Mouse (Mus musculus) liver, embryonic 11.5 days (tissue): ENCODE results near the gene Tfip11. TPM values are rescaled to one million over a fixed set of nuclear protein-coding genes. Genes with fewer than 3 reads are reported as not detected.
A peak's percentile ranks its signal among the peaks of the same experiment; 100 is the strongest.

Source experiments
- ATAC-seq: fragments of 200-750 bp; cut with Nextera tagmentation; replicated peaks from 2 replicates; pipeline ENCODE4 v1.8.0; 2017; ENCODE audit warnings: moderate number of reproducible peaks, mild to moderate bottlenecking, moderate TSS enrichment, moderate library complexity; ENCODE audit not compliant: low FRiP score
- DNase-seq: peaks from one replicate; pipeline ENCODE4 v3.0.0-alpha.2; 2017; ENCODE audit warnings: low spot score
- H3K27ac ChIP-seq: fragments of 300-500 bp; sonication (generic); 2 replicates; pipeline ENCODE4 v1.5.1; 2014; ENCODE audit warnings: mild to moderate bottlenecking, low read depth, low read length, control low read depth
- H3K27me3 ChIP-seq: fragments of 300-500 bp; sonication (generic); replicated peaks from 2 replicates; pipeline ENCODE4 v1.6.1; 2014; ENCODE audit warnings: low read length, mixed read lengths; ENCODE audit not compliant: control insufficient read depth, insufficient read depth
- H3K36me3 ChIP-seq: fragments of 300-500 bp; sonication (generic); 2 replicates; pipeline ENCODE4 v1.6.1; 2014; ENCODE audit warnings: mild to moderate bottlenecking, low read length, moderate library complexity, mixed read lengths; ENCODE audit not compliant: control insufficient read depth, insufficient read depth
- H3K4me1 ChIP-seq: fragments of 300-500 bp; sonication (generic); replicated peaks from 2 replicates; pipeline ENCODE4 v1.6.1; 2014; ENCODE audit warnings: low read length, mixed read lengths; ENCODE audit not compliant: control insufficient read depth, insufficient read depth
- H3K4me2 ChIP-seq: fragments of 300-500 bp; sonication (generic); 2 replicates; pipeline ENCODE4 v1.6.1; 2014; ENCODE audit warnings: mild to moderate bottlenecking, control low read depth, moderate library complexity
- H3K4me3 ChIP-seq: fragments of 300-500 bp; sonication (generic); 2 replicates; pipeline ENCODE4 v1.5.1; 2014; ENCODE audit warnings: low read depth, low read length, control low read depth
- H3K9ac ChIP-seq: fragments of 300-500 bp; sonication (generic); 2 replicates; pipeline ENCODE4 v1.6.1; 2014; ENCODE audit warnings: low read depth, low read length, control low read depth
- H3K9me3 ChIP-seq: fragments of 300-500 bp; sonication (generic); 2 replicates; pipeline ENCODE4 v1.6.1; 2016; ENCODE audit warnings: low read length, inconsistent platforms, mixed read lengths; ENCODE audit not compliant: control insufficient read depth
- WGBS: fragments of 180-500 bp; shearing (Covaris S2); extraction: QIAGEN DNeasy Blood & Tissue Kit; methylation state at CpG from one replicate; pipeline ENCODE4 v1.1.7; 2014; 5-methylcytosine and 5-hydroxymethylcytosine counted together
- polyA plus RNA-seq: library from polyadenylated mRNA; unstranded; fragments of >200 nt; fragmentation: Nextera tagmentation; extraction: Ambion mirVana; gene quantifications from 2 replicates; pipeline ENCODE4 v1.2.1, GENCODE M21; 2014

Gene Tfip11
- polyA plus RNA-seq, 1 experiment from 2014 or later, result 24.5 TPM

- H3K27me3 ChIP-seq, result no peaks in the 10 kb centered on the region
- peak; percentile 8; the same call in 1 of the 2 replicates for ATAC-seq
- no peak for DNase-seq
- no peaks in the 10 kb centered on the region for H3K9me3 ChIP-seq
- peaks cover 8% of the 10 kb centered on the region for H3K36me3 ChIP-seq
- H3K4me1 ChIP-seq, result peaks cover 22% of the 10 kb centered on the region
- 74% methylated on average over 9 of the region's 9 CpGs for WGBS
- no peak overlapping the region for H3K9ac ChIP-seq
- no peak overlapping the region for H3K4me2 ChIP-seq
- peak overlapping the region; percentile 6; the same call in 1 of the 2 replicates for H3K27ac ChIP-seq
- no peak overlapping the region for H3K4me3 ChIP-seq
These were observed 30.2 kb downstream of the Tfip11 start for GRCm38 (mm10) chr5:112356322-112356721.

- Histone ChIP-seq H3K9ac (no peak overlapping the region), H3K4me2 (peak overlapping the region; percentile 52), H3K27ac (peak overlapping the region; percentile 87), H3K9me3 (no peaks in the 10 kb centered on the region), H3K27me3 (no peaks in the 10 kb centered on the region), H3K4me1 (peaks cover 22% of the 10 kb centered on the region), H3K36me3 (peaks cover 14% of the 10 kb centered on the region), H3K4me3 (no peak overlapping the region)
- ATAC-seq (peak; percentile 88), DNase-seq (no peak)
- WGBS, result 41% methylated on average over 4 of the region's 4 CpGs
These were observed 33.4 kb downstream of the Tfip11 start for GRCm38 (mm10) chr5:112359520-112359919.

- no peak for ATAC-seq
- Histone ChIP-seq H3K4me3 (no peak overlapping the region), H3K27me3 (no peaks in the 10 kb centered on the region), H3K27ac (peak overlapping the region; percentile 87), H3K9ac (no peak overlapping the region), H3K4me2 (peak overlapping the region; percentile 52), H3K4me1 (peaks cover 22% of the 10 kb centered on the region), H3K9me3 (no peaks in the 10 kb centered on the region), H3K36me3 (peaks cover 18% of the 10 kb centered on the region)
- WGBS, result 84% methylated on average over 3 of the region's 3 CpGs
- no peak for DNase-seq
These were observed 33.9 kb downstream of the Tfip11 start for GRCm38 (mm10) chr5:112360077-112360476.

- Histone ChIP-seq H3K36me3 (peaks cover 13% of the 10 kb centered on the region; the same call in 1 of the 2 replicates), H3K27me3 (no peaks in the 10 kb centered on the region), H3K9me3 (no peaks in the 10 kb centered on the region), H3K4me2 (no peak overlapping the region), H3K4me3 (no peak overlapping the region), H3K9ac (no peak overlapping the region), H3K27ac (no peak overlapping the region), H3K4me1 (peaks cover 7% of the 10 kb centered on the region)
- ATAC-seq, result no peak
- DNase-seq, result no peak
- 73% methylated on average over 10 of the region's 10 CpGs for WGBS
These were observed 38.1 kb downstream of the Tfip11 start for GRCm38 (mm10) chr5:112364184-112364797.

- H3K36me3 ChIP-seq, result peaks cover 22% of the 10 kb centered on the region; the same call in 1 of the 2 replicates
- no peak overlapping the region for H3K9ac ChIP-seq
- H3K4me2 ChIP-seq, result no peak overlapping the region
- no peaks in the 10 kb centered on the region for H3K9me3 ChIP-seq
- no peaks in the 10 kb centered on the region for H3K27me3 ChIP-seq
- H3K4me1 ChIP-seq, result no peaks in the 10 kb centered on the region
- no peak for DNase-seq
- ATAC-seq, result no peak
- WGBS, result 92% methylated on average over 6 of the region's 6 CpGs
- no peak overlapping the region for H3K27ac ChIP-seq
- H3K4me3 ChIP-seq, result no peak overlapping the region
These were observed 40.7 kb downstream of the Tfip11 start for GRCm38 (mm10) chr5:112366879-112367278.

- no peak overlapping the region for H3K4me2 ChIP-seq
- H3K4me3 ChIP-seq, result no peak overlapping the region
- H3K27ac ChIP-seq, result no peak overlapping the region
- H3K9ac ChIP-seq, result no peak overlapping the region
- no peaks in the 10 kb centered on the region for H3K27me3 ChIP-seq
- no peaks in the 10 kb centered on the region for H3K4me1 ChIP-seq
- H3K9me3 ChIP-seq, result no peaks in the 10 kb centered on the region
- ATAC-seq (no peak), DNase-seq (no peak)
- 85% methylated on average over 4 of the region's 4 CpGs for WGBS
- peaks cover 19% of the 10 kb centered on the region; the same call in 1 of the 2 replicates for H3K36me3 ChIP-seq
These were observed 41.2 kb downstream of the Tfip11 start for GRCm38 (mm10) chr5:112367338-112367737.

GRCm38 (mm10) chr5:112367929-112368328 lies 41.8 kb downstream of the Tfip11 start:
- WGBS, result 83% methylated on average over 12 of the region's 12 CpGs
- Histone ChIP-seq H3K4me3 (no peak overlapping the region), H3K9ac (no peak overlapping the region), H3K4me2 (no peak overlapping the region), H3K27ac (no peak overlapping the region), H3K27me3 (no peaks in the 10 kb centered on the region), H3K36me3 (peaks cover 22% of the 10 kb centered on the region; the same call in 1 of the 2 replicates), H3K4me1 (no peaks in the 10 kb centered on the region), H3K9me3 (no peaks in the 10 kb centered on the region)
- no peak for ATAC-seq
- DNase-seq, result no peak

GRCm38 (mm10) chr5:112368666-112369065 lies 42.5 kb downstream of the Tfip11 start:
- Histone ChIP-seq H3K27me3 (no peaks in the 10 kb centered on the region), H3K9ac (no peak overlapping the region), H3K36me3 (peaks cover 19% of the 10 kb centered on the region; the same call in 1 of the 2 replicates), H3K4me2 (no peak overlapping the region), H3K27ac (no peak overlapping the region), H3K4me1 (no peaks in the 10 kb centered on the region), H3K9me3 (no peaks in the 10 kb centered on the region), H3K4me3 (no peak overlapping the region)
- ATAC-seq (no peak), DNase-seq (no peak)
- 88% methylated on average over 10 of the region's 10 CpGs for WGBS

GRCm38 (mm10) chr5:112369326-112369725 lies 43.2 kb downstream of the Tfip11 start:
- Histone ChIP-seq H3K36me3 (peaks cover 22% of the 10 kb centered on the region; the same call in 1 of the 2 replicates), H3K4me3 (no peak overlapping the region), H3K4me2 (no peak overlapping the region), H3K4me1 (no peaks in the 10 kb centered on the region), H3K9ac (no peak overlapping the region), H3K27me3 (no peaks in the 10 kb centered on the region), H3K27ac (no peak overlapping the region), H3K9me3 (no peaks in the 10 kb centered on the region)
- ATAC-seq (no peak), DNase-seq (no peak)
- WGBS, result 91% methylated on average over 13 of the region's 13 CpGs
